Mouse (Mus musculus): Measurements from ENCODE around the gene Hist1h2bn. TPM values are rescaled to one million over a fixed set of nuclear protein-coding genes. Genes with fewer than 3 reads are reported as not detected.
"Not testable (repeated sequence)": the region's sequence is repeated elsewhere in the genome, so short reads cannot be mapped to it uniquely, and the experiment has no call there.

Hist1h2bn gene
- polyA plus RNA-seq, 1 experiment from 2014 or later: 1.8 TPM

DNA sequence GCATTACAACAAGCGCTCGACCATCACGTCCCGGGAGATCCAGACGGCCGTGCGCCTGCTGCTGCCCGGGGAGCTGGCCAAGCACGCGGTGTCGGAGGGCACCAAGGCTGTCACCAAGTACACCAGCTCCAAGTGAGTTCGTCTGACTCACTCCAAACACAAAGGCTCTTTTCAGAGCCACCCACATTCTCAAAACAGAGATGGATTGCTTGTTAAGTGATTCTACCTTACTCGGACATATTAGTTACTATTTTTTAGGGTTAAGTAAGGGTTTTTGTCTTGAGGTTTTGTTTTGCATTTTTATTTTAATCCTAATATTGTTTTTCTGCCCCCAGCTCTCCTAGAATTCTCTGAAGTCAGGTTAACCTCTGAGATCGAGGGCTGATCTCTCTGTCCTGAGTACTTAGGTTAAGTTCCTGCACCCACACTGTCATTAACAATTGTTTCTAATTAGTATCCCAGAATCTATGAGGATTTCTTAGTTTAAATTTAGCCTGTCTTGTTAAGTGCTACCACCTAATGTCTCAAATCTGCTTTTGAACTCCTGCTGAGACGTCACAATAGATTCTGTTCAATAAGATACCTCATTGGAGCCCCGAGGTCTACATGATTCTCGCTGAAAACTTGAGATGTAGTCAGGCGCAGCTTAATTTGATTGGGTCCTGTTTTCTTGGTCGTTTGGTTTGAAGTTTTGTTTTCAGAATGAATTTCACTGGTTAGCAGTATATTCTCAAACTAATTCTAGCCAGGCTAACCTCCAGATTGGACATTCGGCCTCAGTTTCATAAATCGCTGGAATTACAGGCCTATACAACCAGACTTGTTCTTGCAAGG lies 34.1 kb downstream of the Hist1h2bn start:
- DNase-seq (ENCODE audit: low spot score) (no peak), ATAC-seq (replicated peaks; ENCODE audit: low FRiP score, low read depth) (no peak)
- H3K27ac ChIP-seq: 0 out of 2 replicates have a peak overlapping the region, but pooled peaks have one; percentile 19
- H3K9ac ChIP-seq (ENCODE audit: low read depth, low read length): 0 out of 2 replicates have a peak overlapping the region, but pooled peaks have one; percentile 23
- no peaks in the 10 kb centered on the region for H3K36me3 ChIP-seq (ENCODE audit: insufficient read depth, low read length)
- H3K4me1 ChIP-seq (replicated peaks; ENCODE audit: insufficient read depth, low read length): no peaks in the 10 kb centered on the region
- 27% methylated on average over 11 of the region's 21 CpGs for WGBS
- peak overlapping the region; percentile 49; the same call in 1 of the 2 replicates for H3K4me2 ChIP-seq (ENCODE audit: low read length)
- H3K4me3 ChIP-seq (replicated peaks; ENCODE audit: low read depth, low read length): 0 out of 2 replicates have a peak overlapping the region, but pooled peaks have one; percentile 25
- TF ChIP-seq CTCF (IDR thresholded peaks at IDR 0.05; ENCODE audit: low read depth): no peak
- H3K9me3 ChIP-seq (replicated peaks; ENCODE audit: low read length): no peaks in the 10 kb centered on the region
- no peaks in the 10 kb centered on the region for H3K27me3 ChIP-seq (ENCODE audit: insufficient read depth, low read length)

DNA sequence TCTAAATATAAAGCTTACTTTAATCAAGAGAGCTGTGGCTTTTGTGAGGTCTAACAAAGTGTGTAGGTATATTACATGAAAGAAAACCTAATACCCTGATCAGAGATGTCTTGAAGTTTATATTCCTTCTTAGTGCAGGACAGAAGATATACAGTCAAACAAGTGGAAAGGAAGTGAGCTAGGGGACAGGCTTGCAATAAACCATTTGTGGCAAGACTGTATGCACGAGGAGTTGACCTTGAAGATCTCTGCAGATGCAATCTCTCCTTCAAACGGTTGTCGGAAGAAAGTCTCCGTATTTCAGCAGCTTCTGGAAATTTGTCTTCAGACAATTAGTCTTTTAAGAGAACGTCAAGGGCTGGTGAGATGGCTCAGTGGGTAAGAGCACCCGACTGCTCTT lies 36.0 kb downstream of the Hist1h2bn start:
- no peak overlapping the region for H3K4me2 ChIP-seq (ENCODE audit: low read length)
- H3K9me3 ChIP-seq (replicated peaks; ENCODE audit: low read length): no peaks in the 10 kb centered on the region
- no peak for TF ChIP-seq CTCF (IDR thresholded peaks at IDR 0.05; ENCODE audit: low read depth)
- WGBS: 44% methylated on average over 6 of the region's 6 CpGs
- H3K4me1 ChIP-seq (replicated peaks; ENCODE audit: insufficient read depth, low read length): no peaks in the 10 kb centered on the region
- H3K36me3 ChIP-seq (ENCODE audit: insufficient read depth, low read length): no peaks in the 10 kb centered on the region
- H3K9ac ChIP-seq (ENCODE audit: low read depth, low read length): no peak overlapping the region
- no peaks in the 10 kb centered on the region for H3K27me3 ChIP-seq (ENCODE audit: insufficient read depth, low read length)
- DNase-seq (ENCODE audit: low spot score) (no peak), ATAC-seq (replicated peaks; ENCODE audit: low FRiP score, low read depth) (no peak)
- no peak overlapping the region for H3K4me3 ChIP-seq (replicated peaks; ENCODE audit: low read depth, low read length)
- no peak overlapping the region for H3K27ac ChIP-seq

GRCm38 (mm10) chr13:21790601-21791283 lies 36.8 kb downstream of the Hist1h2bn start:
- ATAC-seq (replicated peaks; ENCODE audit: low FRiP score, low read depth) (no peak), DNase-seq (ENCODE audit: low spot score) (peak; percentile 52)
- Histone ChIP-seq H3K4me2 (ENCODE audit: low read length) (peak overlapping the region; percentile 41), H3K9ac (ENCODE audit: low read depth, low read length) (peak overlapping the region; percentile 6; the same call in 1 of the 2 replicates), H3K9me3 (replicated peaks; ENCODE audit: low read length) (no peaks in the 10 kb centered on the region), H3K27ac (no peak overlapping the region), H3K27me3 (ENCODE audit: insufficient read depth, low read length) (no peaks in the 10 kb centered on the region), H3K4me3 (replicated peaks; ENCODE audit: low read depth, low read length) (0 out of 2 replicates have a peak overlapping the region, but pooled peaks have one; percentile 5), H3K4me1 (replicated peaks; ENCODE audit: insufficient read depth, low read length) (no peaks in the 10 kb centered on the region), H3K36me3 (ENCODE audit: insufficient read depth, low read length) (no peaks in the 10 kb centered on the region)
- 11% methylated on average over 18 of the region's 18 CpGs for WGBS
- TF ChIP-seq CTCF (IDR thresholded peaks at IDR 0.05; ENCODE audit: low read depth): no peak

DNA sequence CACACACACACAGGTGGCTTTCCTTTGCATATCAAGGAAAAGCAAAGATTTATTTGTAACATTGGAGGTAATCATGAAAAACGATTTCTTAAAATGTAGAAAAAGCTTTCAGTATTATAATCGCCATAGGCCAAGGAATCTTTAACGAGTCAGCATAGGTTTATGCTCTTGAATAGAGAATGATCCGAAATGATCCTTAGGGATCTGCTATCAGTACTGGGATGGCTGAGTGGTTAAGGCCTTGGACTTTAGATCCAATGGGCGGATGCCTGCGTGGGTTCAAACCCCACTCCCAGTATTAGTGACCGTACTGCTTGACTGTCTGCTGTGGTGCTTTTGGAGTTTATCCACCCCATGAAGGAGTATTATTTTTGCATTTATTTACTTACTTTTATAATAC lies 41.7 kb downstream of the Hist1h2bn start:
- no peak for ATAC-seq (replicated peaks; ENCODE audit: low FRiP score, low read depth)
- no peak overlapping the region for H3K9ac ChIP-seq (ENCODE audit: low read depth, low read length)
- H3K27me3 ChIP-seq (ENCODE audit: insufficient read depth, low read length): no peaks in the 10 kb centered on the region
- no peaks in the 10 kb centered on the region for H3K4me1 ChIP-seq (replicated peaks; ENCODE audit: insufficient read depth, low read length)
- 93% methylated on average over 7 of the region's 7 CpGs for WGBS
- no peak overlapping the region for H3K4me2 ChIP-seq (ENCODE audit: low read length)
- no peak overlapping the region for H3K27ac ChIP-seq
- no peak overlapping the region for H3K4me3 ChIP-seq (replicated peaks; ENCODE audit: low read depth, low read length)
- no peaks in the 10 kb centered on the region for H3K9me3 ChIP-seq (replicated peaks; ENCODE audit: low read length)
- H3K36me3 ChIP-seq (ENCODE audit: insufficient read depth, low read length): no peaks in the 10 kb centered on the region
- no peak for DNase-seq (ENCODE audit: low spot score)
- TF ChIP-seq CTCF (IDR thresholded peaks at IDR 0.05; ENCODE audit: low read depth): no peak

DNA sequence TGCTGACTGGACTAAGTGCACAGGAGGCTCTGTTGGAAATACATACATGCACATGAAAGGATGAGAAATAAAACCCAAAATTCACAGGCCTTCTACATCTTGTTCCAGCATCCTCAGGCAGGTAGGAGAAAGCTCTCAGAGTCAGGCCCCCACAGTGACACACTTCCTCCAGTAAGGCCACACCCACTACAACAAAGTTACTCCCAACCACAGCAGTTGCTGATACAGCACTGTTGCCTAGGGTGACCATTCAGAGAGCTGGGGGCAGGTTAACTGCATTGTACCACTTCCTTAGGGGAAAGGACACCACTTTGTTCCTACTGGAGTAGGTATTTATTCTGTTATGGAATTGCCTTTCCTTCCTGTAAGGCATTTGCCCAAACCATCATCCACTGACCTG lies 43.2 kb downstream of the Hist1h2bn start:
- H3K4me2 ChIP-seq (ENCODE audit: low read length); H3K36me3 ChIP-seq (ENCODE audit: insufficient read depth, low read length); H3K4me3 ChIP-seq (replicated peaks; ENCODE audit: low read depth, low read length); H3K4me1 ChIP-seq (replicated peaks; ENCODE audit: insufficient read depth, low read length); H3K9ac ChIP-seq (ENCODE audit: low read depth, low read length); H3K9me3 ChIP-seq (replicated peaks; ENCODE audit: low read length); ATAC-seq (replicated peaks; ENCODE audit: low FRiP score, low read depth); DNase-seq (ENCODE audit: low spot score); H3K27me3 ChIP-seq (ENCODE audit: insufficient read depth, low read length); H3K27ac ChIP-seq: not testable (repeated sequence)

GRCm38 (mm10) chr13:21803058-21803457 lies 49.1 kb downstream of the Hist1h2bn start:
- WGBS: no CpG with 5 or more reads among the region's 4 CpGs
- not testable (repeated sequence) for H3K4me3 ChIP-seq (replicated peaks; ENCODE audit: low read depth, low read length); H3K4me1 ChIP-seq (replicated peaks; ENCODE audit: insufficient read depth, low read length); H3K9ac ChIP-seq (ENCODE audit: low read depth, low read length); H3K36me3 ChIP-seq (ENCODE audit: insufficient read depth, low read length); H3K27ac ChIP-seq; DNase-seq (ENCODE audit: low spot score); H3K4me2 ChIP-seq (ENCODE audit: low read length); H3K27me3 ChIP-seq (ENCODE audit: insufficient read depth, low read length); H3K9me3 ChIP-seq (replicated peaks; ENCODE audit: low read length)
- ATAC-seq (replicated peaks; ENCODE audit: low FRiP score, low read depth): peak; percentile 60

Small RNAs within 50 kb of the gene (microRNA-seq; reads per million reads assigned to microRNA genes)
- gene Gm44346 (not detected), gene Gm44357 (not detected), gene Gm44367 (not detected), gene Gm44454 (not detected)

Other genes starting within 250 kb of the Hist1h2bn start
- gene Zkscan8, start 223.0 kb upstream of the Hist1h2bn start, polyA plus RNA-seq (2015; fragmentation: Nextera tagmentation; extraction: Ambion mirVana): 4.6 and 5.0 TPM in 2 replicates
- 0.11 and 0.13 TPM in 2 replicates for gene Olfr1366, start 211.3 kb upstream of the Hist1h2bn start, polyA plus RNA-seq (2015; fragmentation: Nextera tagmentation; extraction: Ambion mirVana)
- gene Olfr1535, start 194.2 kb upstream of the Hist1h2bn start, polyA plus RNA-seq (2015; fragmentation: Nextera tagmentation; extraction: Ambion mirVana): not detected in 2 replicates
- not detected in 2 replicates for gene Olfr1364, start 172.4 kb upstream of the Hist1h2bn start, polyA plus RNA-seq (2015; fragmentation: Nextera tagmentation; extraction: Ambion mirVana)
- not detected in 2 replicates for gene Olfr1362, start 140.1 kb upstream of the Hist1h2bn start, polyA plus RNA-seq (2015; fragmentation: Nextera tagmentation; extraction: Ambion mirVana)
- not detected in 2 replicates for gene Olfr11, start 111.6 kb upstream of the Hist1h2bn start, polyA plus RNA-seq (2015; fragmentation: Nextera tagmentation; extraction: Ambion mirVana)
- gene Olfr1361, start 90.7 kb upstream of the Hist1h2bn start, polyA plus RNA-seq (2015; fragmentation: Nextera tagmentation; extraction: Ambion mirVana): not detected in 2 replicates
- gene Olfr1360, start 76.7 kb upstream of the Hist1h2bn start, polyA plus RNA-seq (2015; fragmentation: Nextera tagmentation; extraction: Ambion mirVana): not detected in 2 replicates
- gene Olfr1359, start 56.0 kb upstream of the Hist1h2bn start, polyA plus RNA-seq (2015; fragmentation: Nextera tagmentation; extraction: Ambion mirVana): not detected in 2 replicates
- gene Hist1h2bl, start 38.0 kb upstream of the Hist1h2bn start, polyA plus RNA-seq (2015; fragmentation: Nextera tagmentation; extraction: Ambion mirVana): 2.1 and 3.7 TPM in 2 replicates
- 21.2 and 27.1 TPM in 2 replicates for gene Hist1h2ai, start 37.7 kb upstream of the Hist1h2bn start, polyA plus RNA-seq (2015; fragmentation: Nextera tagmentation; extraction: Ambion mirVana)
- gene Hist1h3h, start 36.5 kb upstream of the Hist1h2bn start, polyA plus RNA-seq (2015; fragmentation: Nextera tagmentation; extraction: Ambion mirVana): 5.6 and 7.2 TPM in 2 replicates
- gene Hist1h2bm, start 32.1 kb upstream of the Hist1h2bn start, polyA plus RNA-seq (2015; fragmentation: Nextera tagmentation; extraction: Ambion mirVana): 2.1 and 2.4 TPM in 2 replicates
- 0.34 and 0.65 TPM in 2 replicates for gene Hist1h4j, start 19.1 kb upstream of the Hist1h2bn start, polyA plus RNA-seq (2015; fragmentation: Nextera tagmentation; extraction: Ambion mirVana)
- gene Hist1h4k, start 3.6 kb upstream of the Hist1h2bn start, polyA plus RNA-seq (2015; fragmentation: Nextera tagmentation; extraction: Ambion mirVana): 2.0 and 3.0 TPM in 2 replicates
- 18.1 and 21.5 TPM in 2 replicates for gene Hist1h2ak, start 296 bp upstream of the Hist1h2bn start, polyA plus RNA-seq (2015; fragmentation: Nextera tagmentation; extraction: Ambion mirVana)
- 13.2 and 13.8 TPM in 2 replicates for gene Hist1h1b, start 26.5 kb downstream of the Hist1h2bn start, polyA plus RNA-seq (2015; fragmentation: Nextera tagmentation; extraction: Ambion mirVana)
- 66.0 and 72.0 TPM in 2 replicates for gene Hist1h3i, start 29.2 kb downstream of the Hist1h2bn start, polyA plus RNA-seq (2015; fragmentation: Nextera tagmentation; extraction: Ambion mirVana)
- 4.6 TPM in 1 of 2 replicates, not detected in the other for gene Hist1h2an, start 33.1 kb downstream of the Hist1h2bn start, polyA plus RNA-seq (2015; fragmentation: Nextera tagmentation; extraction: Ambion mirVana)
- gene Hist1h2bp, start 33.3 kb downstream of the Hist1h2bn start, polyA plus RNA-seq (2015; fragmentation: Nextera tagmentation; extraction: Ambion mirVana): 0.71 and 1.5 TPM in 2 replicates
- gene Hist1h2bq, start 56.1 kb downstream of the Hist1h2bn start, polyA plus RNA-seq (2015; fragmentation: Nextera tagmentation; extraction: Ambion mirVana): 12.2 and 13.7 TPM in 2 replicates
- gene Hist1h2ao, start 56.3 kb downstream of the Hist1h2bn start, polyA plus RNA-seq (2015; fragmentation: Nextera tagmentation; extraction: Ambion mirVana): not detected in 2 replicates
- not detected in 2 replicates for gene Hist1h4m, start 57.6 kb downstream of the Hist1h2bn start, polyA plus RNA-seq (2015; fragmentation: Nextera tagmentation; extraction: Ambion mirVana)
- gene Hist1h4n, start 78.1 kb downstream of the Hist1h2bn start, polyA plus RNA-seq (2015; fragmentation: Nextera tagmentation; extraction: Ambion mirVana): 6.0 and 6.3 TPM in 2 replicates
- gene Hist1h2ap, start 79.4 kb downstream of the Hist1h2bn start, polyA plus RNA-seq (2015; fragmentation: Nextera tagmentation; extraction: Ambion mirVana): 2,281 and 2,496 TPM in 2 replicates
- 13.2 TPM in 2 replicates for gene Hist1h2br, start 79.6 kb downstream of the Hist1h2bn start, polyA plus RNA-seq (2015; fragmentation: Nextera tagmentation; extraction: Ambion mirVana)
- 8.5 and 9.6 TPM in 2 replicates for gene Zfp184, start 191.0 kb downstream of the Hist1h2bn start, polyA plus RNA-seq (2015; fragmentation: Nextera tagmentation; extraction: Ambion mirVana)
- gene Pom121l2, start 227.1 kb downstream of the Hist1h2bn start, polyA plus RNA-seq (2015; fragmentation: Nextera tagmentation; extraction: Ambion mirVana): not detected in 2 replicates